Mouse (Mus musculus): ENCODE data around the gene Aoc2.

DNA sequence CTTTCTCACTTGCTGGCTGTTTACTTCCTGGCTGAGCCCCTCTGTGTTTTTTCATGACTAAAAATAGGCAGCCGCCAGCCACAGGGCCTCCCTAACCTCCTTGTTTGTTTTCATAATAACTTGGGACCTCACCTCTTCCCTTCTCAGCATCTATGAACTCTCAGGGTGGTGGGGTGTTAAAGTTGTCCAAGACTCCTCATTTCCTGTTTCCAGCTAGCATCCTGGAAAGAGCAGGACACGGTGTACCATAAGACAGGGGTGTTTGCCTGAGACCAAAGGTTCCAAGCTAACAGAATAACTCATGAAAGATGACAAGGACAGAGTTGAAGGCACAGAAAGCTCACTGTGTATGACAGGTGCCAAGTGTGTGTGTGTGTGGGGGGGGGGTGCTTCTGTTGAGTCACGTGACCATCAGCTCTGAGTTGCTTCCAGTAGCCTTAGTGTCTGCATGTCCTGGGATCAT, 35.8 kb downstream of the Aoc2 start:
- TF ChIP-seq MYOG (IDR thresholded peaks at IDR 0.05; ENCODE audit: control insufficient read depth, extremely low read depth, insufficient read length) (no peak), CTCF (IDR thresholded peaks at IDR 0.05; ENCODE audit: control insufficient read depth, insufficient read depth, insufficient read length) (no peak), MAX (IDR thresholded peaks at IDR 0.05) (no peak), MYOD1 (IDR thresholded peaks at IDR 0.05; ENCODE audit: control insufficient read depth, insufficient read length, low read depth) (no peak), CEBPB (IDR thresholded peaks at IDR 0.05; ENCODE audit: low read depth) (no peak)
